Mouse (Mus musculus): Measurements from ENCODE around the gene Gm10273. TPM values are rescaled to one million over a fixed set of nuclear protein-coding genes. Genes with fewer than 3 reads are reported as not detected.
"Not testable (repeated sequence)": the region's sequence is repeated elsewhere in the genome, so short reads cannot be mapped to it uniquely, and the experiment has no call there.

The Gm10273 gene
- total RNA-seq (2021) = 23.4 and 50.5 TPM in 2 replicates
- long read RNA-seq, partial matches to known transcripts = 0 of 3 reads
- long read RNA-seq, other reads (novel, unspliced or antisense) = 0 of 3 reads

- DNase-seq = not testable (repeated sequence)
Measured at GRCm38 (mm10) chr10:59395461-59395860, at the start of gene Gm10273. TSS of gene Gm10273 (plus strand) at chr10:59395632.

- no peak for DNase-seq
Measured at GRCm38 (mm10) chr10:59346560-59346959, 48.9 kb upstream of the Gm10273 start.

DNA sequence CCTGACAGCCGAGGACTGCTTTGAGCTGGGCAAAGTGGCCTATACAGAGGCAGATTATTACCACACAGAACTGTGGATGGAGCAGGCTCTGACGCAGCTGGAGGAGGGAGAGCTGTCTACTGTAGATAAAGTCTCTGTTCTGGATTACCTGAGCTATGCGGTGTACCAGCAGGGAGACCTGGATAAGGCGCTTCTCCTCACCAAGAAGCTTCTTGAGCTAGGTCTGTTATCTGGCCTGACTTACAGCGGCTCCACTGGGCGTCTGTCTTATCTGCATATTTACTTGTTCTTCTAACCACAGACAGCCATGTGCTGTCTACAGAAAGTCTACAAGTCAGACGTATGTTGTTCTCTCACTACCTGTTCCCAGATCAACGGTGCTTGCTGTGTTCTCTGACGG is 47.2 kb upstream of the Gm10273 start:
- no peak for DNase-seq

GRCm38 (mm10) chr10:59349536-59349935 is 45.9 kb upstream of the Gm10273 start:
- no peak for DNase-seq

GRCm38 (mm10) chr10:59353065-59353464 is 42.4 kb upstream of the Gm10273 start:
- no peak for DNase-seq

DNA sequence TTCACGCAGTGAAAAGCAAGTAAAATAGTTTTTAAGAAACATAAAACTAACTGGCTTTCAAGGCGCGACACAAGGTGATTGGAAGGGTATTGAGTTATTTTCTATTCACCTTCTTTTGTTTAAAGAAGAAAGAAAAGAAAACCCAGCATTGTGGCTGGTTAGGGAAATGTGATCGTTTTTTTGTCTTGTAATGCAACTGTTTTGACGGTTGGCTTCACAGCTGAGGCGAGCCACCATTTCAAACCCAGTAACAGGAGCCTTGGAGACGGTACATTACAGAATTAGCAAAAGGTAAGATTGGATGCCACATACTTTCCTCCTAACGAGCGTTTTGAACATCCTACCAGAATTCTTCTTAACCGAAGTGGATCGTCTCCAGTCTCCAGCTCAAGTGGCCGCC is 41.3 kb upstream of the Gm10273 start:
- no peak for DNase-seq

DNA sequence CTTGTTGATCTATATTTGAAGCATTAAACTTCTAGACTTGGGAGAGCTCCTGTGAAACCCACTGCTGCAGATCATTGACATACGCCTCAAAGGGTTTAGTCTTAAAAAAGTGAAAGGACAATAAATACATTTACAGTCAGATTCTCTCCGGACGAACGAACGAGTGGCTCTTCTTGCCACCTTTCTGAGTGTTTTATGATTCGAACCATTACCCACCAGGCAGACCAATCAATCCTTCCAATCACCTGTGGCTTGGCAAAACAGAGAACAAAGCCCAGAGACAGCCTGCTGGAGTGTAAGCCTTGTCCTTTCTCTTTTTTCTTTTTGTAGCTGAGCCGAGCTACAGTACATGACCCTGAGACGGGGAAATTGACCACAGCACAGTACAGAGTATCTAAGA is 40.4 kb upstream of the Gm10273 start:
- no peak for DNase-seq

DNA sequence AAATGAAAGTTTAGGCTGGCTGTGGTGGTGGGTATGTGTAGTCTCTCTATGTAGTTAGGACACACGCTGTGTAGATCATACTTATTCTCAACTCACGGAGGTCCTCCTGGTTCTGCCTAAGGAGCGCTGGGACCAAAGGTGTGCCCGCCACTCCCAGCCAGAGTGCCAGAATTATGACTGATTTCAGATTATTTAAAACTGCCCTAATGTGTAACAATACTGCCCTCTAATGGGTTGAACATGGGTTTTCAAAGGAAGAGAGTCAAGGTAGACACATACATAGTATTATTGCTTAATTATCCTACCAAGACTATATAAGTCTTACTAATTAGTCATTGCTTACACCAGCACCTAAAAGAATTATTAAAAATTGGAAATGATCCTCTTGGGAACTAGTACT is 36.7 kb upstream of the Gm10273 start:
- no peak for DNase-seq

GRCm38 (mm10) chr10:59363208-59363607 is 32.2 kb upstream of the Gm10273 start:
- no peak for DNase-seq

DNA sequence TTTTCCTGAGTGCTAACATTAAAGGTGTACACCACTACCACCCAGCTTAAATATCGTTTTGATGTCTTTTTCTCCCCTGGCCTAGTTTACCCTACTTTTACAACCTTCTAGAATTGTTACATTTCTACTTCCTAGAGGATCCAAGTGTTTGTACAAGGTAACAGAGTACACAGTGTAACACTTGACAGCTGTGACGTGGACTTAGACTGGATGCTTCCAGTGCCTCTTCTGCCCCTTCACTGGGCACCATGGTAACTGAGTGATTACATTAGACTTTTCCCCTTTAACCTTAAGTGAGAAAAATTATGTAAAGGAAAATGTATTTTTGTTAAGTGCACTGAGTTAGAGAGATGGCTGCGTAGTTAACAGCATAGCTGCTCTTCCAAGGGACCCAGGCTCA is 30.9 kb upstream of the Gm10273 start:
- no peak for DNase-seq

DNA sequence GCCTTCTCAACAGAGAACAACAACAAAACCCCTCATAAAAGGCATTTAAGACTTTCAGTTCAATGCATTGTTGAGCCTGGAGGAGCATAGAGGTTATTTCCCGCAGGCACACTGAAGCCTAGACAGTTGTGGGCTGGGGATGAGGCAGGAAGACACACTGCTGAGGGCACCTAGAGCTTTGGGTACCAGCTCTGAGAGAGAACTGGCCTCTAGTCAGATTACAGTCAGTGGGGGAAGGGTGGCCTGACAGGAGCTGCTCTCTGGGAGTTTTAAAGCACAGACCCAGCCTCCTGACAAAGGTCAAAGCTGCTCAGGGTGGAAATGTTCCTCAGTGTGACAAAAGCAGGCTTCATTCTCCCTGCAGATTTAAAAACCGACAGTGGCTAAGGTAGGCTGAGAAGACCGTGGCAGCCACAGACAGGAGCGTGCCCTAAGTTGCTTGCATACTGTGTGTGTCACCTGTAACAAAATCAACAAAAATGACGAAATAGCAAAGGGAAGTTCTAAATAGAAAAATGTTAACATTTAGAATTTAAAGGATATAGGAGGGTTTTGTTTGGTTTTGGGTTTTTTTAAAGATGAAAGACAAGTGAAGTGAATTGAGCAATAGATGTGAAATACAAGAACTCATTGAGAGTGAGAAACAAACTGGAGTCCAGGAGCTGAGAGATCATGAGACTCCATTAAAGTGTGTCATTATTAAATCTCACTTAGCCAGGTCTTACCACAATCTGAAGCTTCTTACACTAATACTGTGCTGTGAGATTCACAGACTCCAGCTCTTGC is 29.4 kb upstream of the Gm10273 start:
- no peak for DNase-seq

DNA sequence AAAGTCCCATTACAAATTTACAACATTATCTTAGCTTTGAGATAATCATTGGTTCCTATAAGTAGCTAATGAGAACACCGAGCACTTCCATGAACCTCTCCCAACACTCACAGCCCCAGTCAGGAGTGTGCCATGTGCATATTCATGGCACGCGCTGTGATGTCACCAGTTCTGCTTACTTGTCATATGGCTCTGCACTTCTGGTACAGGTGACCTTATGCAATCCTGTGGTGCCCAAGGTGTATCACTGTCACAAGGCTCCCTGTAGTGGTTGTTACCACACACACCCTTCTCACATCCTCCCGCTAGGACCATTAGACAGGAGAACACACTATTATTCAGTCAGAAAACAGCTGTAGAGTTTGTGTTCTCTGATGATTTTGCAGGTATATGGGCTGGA is 28.7 kb upstream of the Gm10273 start:
- DNase-seq = no peak

DNA sequence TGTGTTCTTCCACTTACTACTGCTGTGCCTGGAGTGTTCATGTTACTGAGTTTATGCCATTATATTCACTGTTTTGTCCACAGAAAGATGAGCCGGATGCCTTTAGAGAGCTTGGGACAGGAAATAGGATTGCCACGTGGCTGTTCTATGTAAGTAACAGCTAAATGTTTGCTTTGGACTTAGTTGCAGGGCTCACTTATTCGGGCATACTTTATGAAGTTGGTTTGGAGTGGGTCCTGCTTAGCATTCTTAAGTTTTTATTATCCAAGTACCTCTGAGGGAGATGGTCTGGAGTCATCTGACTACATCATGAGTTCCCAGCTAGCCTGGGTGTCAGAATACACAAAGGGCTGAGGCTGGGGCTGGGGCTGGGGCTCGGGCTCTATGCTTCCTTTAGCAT is 28.2 kb upstream of the Gm10273 start:
- no peak for DNase-seq

DNA sequence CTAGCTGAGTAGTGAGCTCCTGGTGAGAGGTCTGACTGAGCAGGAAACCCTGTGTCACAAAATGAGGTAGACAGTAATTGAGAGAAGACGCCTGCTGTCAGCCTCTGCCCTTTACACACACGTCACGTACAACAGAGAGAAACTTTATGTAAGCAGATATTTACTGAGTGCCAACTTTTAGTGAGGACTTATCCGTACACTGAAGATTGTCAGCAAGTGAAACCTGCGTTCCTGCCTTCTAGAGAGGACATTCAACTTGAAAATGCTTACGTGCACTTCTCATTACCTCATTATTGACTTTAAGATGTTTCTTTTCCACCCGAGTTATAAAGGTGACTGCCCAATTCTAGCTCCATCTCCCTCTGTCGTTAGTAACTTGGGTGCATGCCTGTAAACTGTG is 26.7 kb upstream of the Gm10273 start:
- no peak for DNase-seq

DNA sequence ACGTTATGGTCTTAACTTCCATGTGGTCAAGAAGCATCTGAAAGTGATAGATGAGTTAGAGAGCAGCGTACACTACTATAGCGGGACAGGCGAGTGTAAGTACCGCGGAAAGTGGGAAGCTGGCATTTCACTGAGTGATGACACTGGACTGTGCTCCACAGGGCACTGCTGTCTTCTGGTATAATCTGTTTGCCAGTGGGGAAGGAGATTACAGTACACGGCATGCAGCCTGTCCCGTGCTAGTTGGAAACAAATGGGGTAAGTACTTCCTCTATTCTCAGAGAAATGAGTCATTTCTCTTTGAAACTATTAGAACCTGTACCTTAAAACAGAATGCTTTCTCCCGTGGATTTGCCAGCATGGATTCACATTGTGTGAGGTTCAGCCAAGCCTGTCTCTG is 26.0 kb upstream of the Gm10273 start:
- DNase-seq = no peak

- DNase-seq = no peak
Measured at GRCm38 (mm10) chr10:59377906-59378305, 17.5 kb upstream of the Gm10273 start.

GRCm38 (mm10) chr10:59378728-59379127 is 16.7 kb upstream of the Gm10273 start:
- DNase-seq = no peak

DNA sequence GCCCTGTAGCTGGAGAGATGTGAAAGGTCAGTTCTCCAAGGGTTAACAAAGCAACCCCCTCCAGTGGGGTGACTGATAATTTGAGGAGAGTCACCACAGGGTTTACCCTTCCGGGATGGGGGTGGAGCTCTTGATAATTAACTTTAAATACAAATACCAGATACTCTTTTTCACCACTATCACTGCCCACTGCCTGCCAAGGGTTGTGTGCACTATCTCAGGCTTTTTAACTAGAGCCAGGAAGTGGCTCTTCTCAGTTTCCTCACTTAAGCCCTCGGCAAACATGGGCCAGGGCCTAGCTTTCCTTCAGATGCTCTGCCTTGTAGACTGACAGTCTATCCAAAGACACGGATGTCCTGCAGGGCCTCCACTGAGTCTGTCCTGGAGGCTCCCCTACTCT is 15.5 kb upstream of the Gm10273 start:
- DNase-seq = no peak

DNA sequence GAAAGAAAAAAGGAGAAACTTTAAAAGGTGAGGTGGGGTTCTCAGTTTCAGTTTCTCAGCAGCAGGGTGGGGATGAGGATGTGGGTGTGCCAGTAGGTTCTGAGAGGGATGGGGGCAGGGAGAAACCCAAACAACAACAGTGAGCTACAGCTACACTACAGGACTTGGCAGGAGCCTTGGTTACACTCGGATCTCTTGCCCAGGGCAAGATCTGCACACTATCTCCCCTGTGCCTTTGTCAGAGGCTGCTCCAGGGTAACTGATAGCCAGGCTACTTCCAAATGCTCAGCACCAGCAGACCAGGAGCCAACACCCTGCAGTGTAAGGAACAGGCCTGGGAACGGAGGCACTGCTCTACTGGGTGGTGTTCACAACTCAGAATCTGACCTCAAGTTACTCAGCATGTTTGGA is 15.0 kb upstream of the Gm10273 start:
- DNase-seq = no peak

- not testable (repeated sequence) for DNase-seq
Measured at GRCm38 (mm10) chr10:59381563-59381962, 13.9 kb upstream of the Gm10273 start.

- no peak for DNase-seq
Measured at GRCm38 (mm10) chr10:59386951-59387350, 8.5 kb upstream of the Gm10273 start.

DNA sequence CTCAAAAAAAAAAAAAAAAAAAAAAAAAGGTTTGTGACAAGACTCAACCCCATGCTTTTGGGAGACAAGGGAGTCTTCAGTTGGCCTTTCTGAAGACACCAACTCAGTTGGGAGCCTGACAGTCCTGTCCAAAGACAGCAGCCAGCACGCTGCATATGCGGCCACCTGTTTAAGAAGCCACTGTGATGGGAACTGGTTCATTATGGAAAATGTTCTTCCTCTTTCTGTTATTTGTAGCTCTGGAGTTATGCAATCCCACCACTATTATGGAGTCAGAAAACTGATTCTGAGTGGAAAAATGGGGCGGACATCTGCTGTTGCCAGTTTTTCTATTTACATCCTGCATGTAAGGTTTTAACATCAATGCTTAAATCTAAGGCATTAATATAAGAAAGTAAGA is 5.8 kb upstream of the Gm10273 start:
- DNase-seq = no peak

DNA sequence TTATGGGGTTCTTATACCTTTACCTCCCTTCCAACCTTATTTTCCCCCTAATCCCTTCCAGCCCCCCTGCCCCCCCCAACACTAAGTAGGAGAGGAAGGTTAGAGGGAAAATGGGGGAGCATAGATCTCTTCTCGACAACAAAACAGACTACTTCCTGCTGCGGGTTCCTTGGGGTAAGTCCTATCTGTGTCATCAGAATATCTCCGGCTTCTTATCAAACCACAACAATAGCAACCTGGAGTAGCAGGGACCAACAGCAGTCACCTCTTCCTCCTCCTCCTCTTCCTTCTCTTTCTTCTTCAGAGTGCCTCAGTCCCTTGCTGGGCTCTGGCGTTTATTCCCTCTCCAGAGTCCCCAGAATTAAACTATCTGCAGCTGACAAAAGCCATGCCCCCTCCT is 3.5 kb upstream of the Gm10273 start:
- DNase-seq = no peak

All from adrenal gland, postnatal 25 days (tissue).